Mouse (Mus musculus): Measurements from ENCODE around the gene Ddx54. TPM values are rescaled to one million over a fixed set of nuclear protein-coding genes. Genes with fewer than 3 reads are reported as not detected.

Gene Ddx54
- total RNA-seq, 2 experiments from 2014 or later = 36.9 to 43.1 TPM

DNA sequence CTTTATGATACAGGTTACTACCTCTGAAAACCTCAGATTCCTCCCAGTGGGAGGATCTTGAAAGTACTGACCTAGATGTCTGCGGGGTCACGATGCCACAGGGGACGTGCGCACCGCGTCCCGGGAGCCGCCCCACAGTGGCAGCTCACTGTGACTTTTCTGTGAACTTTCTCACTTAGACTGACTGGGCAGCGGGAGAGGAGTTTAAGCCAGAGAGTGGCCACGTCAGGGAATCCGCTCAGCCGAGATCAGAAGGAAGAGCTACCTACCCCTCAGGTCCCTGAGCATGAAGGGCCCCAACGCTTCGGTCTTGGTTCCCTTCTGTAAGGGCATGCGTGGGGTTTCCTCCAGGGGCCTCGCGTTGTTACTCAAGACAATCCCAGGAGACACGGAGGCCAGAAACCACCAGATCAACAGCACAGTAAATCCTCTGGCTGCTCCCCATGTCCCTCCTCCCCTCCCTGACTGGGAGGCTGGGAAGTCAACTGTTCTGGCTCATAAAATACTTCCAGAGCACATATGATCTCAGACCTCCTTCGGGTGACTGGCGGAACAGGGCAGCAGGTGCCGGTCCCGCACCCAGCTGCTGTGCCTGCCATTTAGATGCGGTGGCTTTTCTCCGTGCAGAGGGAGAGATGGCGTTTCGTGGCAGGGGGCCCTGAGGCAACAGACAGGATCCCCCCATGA is 33.2 kb upstream of the Ddx54 start:
- intact Hi-C loops (cut with DNase I) = no loop called here
- no peak for DNase-seq (ENCODE audit: low spot score in 2 of 2)

DNA sequence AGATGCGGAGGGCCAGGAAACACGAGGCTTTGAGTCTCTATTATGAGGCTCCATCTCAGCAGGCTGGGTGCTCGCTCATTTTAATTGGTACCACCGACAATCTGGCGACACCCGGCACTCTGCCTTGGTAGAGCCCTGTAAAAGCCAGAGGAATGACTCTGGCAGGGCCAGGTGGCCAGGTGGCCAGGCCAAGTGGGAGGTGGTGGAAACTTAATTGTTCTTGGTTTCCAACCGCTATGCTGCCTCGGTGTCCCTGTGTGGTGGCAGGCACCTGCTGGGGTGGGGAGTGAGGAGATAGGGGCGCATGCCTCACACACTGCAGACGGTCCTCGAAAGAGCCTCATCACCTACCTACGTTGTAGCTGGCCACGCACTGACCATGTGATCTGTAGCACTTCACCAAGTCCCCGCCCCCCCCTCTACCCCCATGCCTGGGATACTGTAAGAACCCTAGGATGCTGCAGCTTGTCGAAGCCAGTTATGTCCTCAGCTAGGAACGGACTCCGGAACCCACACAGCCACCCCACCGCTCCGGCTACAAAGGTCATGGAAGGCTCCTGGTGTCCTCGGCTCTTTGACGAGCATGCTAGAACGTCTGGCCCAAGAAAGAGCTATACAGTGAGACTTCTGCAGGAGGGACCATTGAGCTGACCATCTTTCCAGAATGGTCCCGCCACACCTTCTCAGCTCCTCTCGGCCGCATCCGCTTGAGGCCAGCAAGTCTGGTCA is 32.5 kb upstream of the Ddx54 start:
- no peak for DNase-seq (ENCODE audit: low spot score in 2 of 2)
- intact Hi-C loops (cut with DNase I) = no loop called here

- DNase-seq (ENCODE audit: low spot score in 2 of 2) = no peak
These were observed 30.5 kb upstream of the Ddx54 start for GRCm38 (mm10) chr5:120582002-120582401.

GRCm38 (mm10) chr5:120583511-120583910 is 29.0 kb upstream of the Ddx54 start:
- intact Hi-C loops (cut with DNase I) = no loop called here
- no peak for DNase-seq (ENCODE audit: low spot score in 2 of 2)

More at GRCm38 (mm10) chr5:120582002-120582401, 30.5 kb upstream of the Ddx54 start:
- intact Hi-C loops (cut with DNase I) = no loop called here

DNA sequence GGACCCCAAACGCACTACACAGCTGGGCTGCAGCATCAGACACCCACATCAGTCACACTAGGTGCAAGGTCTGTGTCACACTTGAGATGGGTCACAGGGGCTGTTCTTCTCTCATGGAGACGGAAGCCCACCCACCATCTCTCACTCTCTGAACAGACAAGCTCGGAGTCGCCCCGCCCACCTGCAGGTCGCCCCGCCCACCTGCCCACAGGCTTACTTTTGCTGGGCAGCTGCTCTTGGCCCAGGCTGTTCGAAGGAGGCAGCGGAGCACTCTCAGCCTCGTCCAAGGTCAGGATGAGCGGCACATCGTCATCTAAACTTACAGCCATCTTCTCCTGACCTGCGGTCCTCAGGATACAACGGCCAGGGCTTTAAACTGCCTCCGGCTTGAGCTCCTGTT is 27.6 kb upstream of the Ddx54 start:
- intact Hi-C loops (cut with DNase I) = loop anchor here (5.0 kb wide), 1 partner anchor 73 kb away; the partner anchor contains the start of gene Slc8b1
- DNase-seq (ENCODE audit: low spot score in 2 of 2) = no peak

- DNase-seq (ENCODE audit: low spot score in 2 of 2) = peak in 1 of 2 experiments; percentile 53
- intact Hi-C loops (cut with DNase I) = loop anchor here (5.0 kb wide), 1 partner anchor 75 kb away; the partner anchor contains the start of gene Slc8b1
These were observed 25.6 kb upstream of the Ddx54 start for GRCm38 (mm10) chr5:120586741-120587615.

DNA sequence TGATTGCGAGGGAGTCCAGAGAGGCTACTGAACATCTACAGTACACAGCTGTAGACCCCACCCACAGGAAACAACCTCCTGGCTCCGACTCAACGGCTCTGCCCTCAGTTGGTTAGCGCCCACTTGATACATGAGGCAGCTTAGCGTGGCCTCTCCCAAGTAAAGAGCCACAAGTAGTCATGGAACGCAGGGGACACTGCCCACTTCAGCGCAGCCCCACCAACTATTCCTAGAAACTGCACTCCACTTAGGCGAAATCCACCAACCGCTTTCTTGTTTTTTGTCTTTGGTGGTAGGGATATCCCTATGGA is 25.0 kb upstream of the Ddx54 start:
- DNase-seq (ENCODE audit: low spot score in 2 of 2) = no peak
- intact Hi-C loops (cut with DNase I) = loop anchor here (5.0 kb wide), 1 partner anchor 75 kb away; the partner anchor contains the start of gene Slc8b1

DNA sequence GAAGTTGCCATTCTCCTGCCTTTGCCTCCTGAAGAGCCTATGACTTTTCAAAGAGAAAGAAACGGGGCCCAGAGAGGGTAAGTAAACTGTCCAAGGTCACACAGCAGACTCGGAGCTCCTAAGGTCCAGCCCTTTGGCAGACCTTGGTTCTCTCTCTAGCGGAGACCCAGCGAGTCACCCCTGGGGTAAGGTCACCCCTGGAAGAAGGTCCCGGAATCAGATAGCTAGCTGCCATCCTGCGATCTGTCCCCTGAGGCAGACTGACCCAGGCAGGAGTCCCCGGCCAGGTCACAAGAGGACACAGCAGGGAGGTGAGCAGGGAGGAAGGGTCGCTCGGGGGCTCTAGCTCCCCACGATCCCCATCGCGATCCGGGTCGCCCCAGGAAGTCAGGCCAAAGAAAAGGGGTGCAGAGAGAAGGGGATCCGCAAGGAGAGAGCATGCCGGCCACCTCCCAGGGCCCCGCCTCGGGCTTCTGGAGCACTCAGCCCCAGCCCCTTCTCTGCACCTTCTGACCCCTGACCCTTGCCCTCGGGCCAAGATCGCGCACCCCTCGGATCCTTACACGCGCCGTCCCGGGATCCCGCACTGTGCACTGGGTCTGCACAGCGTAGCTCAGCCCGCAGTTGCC is 24.5 kb upstream of the Ddx54 start:
- DNase-seq (ENCODE audit: low spot score in 2 of 2) = no peak
- intact Hi-C loops (cut with DNase I) = loop anchor here (5.0 kb wide), 1 partner anchor 76 kb away; the partner anchor contains the start of gene Slc8b1

GRCm38 (mm10) chr5:120588569-120589094 is 23.9 kb upstream of the Ddx54 start, which contains the start of the genes Tpcn1 and Iqcd:
TSS of gene Tpcn1 (minus strand) at chr5:120588673.
TSS of gene Iqcd (plus strand) at chr5:120589016.
- intact Hi-C loops (cut with DNase I) = loop anchor here (5.0 kb wide), 1 partner anchor 76 kb away; the partner anchor contains the start of gene Slc8b1
- DNase-seq (ENCODE audit: low spot score in 2 of 2) = peak; percentile 98

GRCm38 (mm10) chr5:120590356-120591010 is 22.1 kb upstream of the Ddx54 start:
- DNase-seq (ENCODE audit: low spot score in 2 of 2) = no peak
- intact Hi-C loops (cut with DNase I) = no loop called here

- DNase-seq (ENCODE audit: low spot score in 2 of 2) = no peak
- intact Hi-C loops (cut with DNase I) = no loop called here
These were observed 20.4 kb upstream of the Ddx54 start for GRCm38 (mm10) chr5:120592141-120592540.

GRCm38 (mm10) chr5:120594485-120594884 is 18.1 kb upstream of the Ddx54 start:
- no peak for DNase-seq (ENCODE audit: low spot score in 2 of 2)
- intact Hi-C loops (cut with DNase I) = no loop called here

DNA sequence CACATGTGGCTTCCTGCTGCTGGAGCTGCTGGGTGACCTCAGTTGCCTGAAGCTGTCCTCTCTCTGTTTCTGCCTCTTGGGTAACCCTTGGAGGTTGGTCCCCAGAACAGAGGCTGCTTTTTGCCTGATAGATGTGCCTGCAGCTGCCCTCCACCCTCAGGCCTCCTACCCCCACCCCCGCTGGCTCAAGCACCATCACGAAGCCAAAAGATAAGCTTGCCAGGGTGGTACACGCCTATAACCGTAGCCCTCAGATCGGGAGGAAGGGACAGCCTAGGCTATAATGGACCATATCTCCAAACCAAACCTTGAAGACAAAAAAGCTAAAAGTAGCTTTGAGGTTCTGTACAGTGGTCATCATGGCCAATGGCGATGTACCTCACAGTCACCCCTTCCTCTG is 12.9 kb upstream of the Ddx54 start:
- intact Hi-C loops (cut with DNase I) = loop anchor here (10.0 kb wide), 1 partner anchor 455 kb away; no protein-coding TSS in a partner anchor
- no peak for DNase-seq (ENCODE audit: low spot score in 2 of 2)

DNA sequence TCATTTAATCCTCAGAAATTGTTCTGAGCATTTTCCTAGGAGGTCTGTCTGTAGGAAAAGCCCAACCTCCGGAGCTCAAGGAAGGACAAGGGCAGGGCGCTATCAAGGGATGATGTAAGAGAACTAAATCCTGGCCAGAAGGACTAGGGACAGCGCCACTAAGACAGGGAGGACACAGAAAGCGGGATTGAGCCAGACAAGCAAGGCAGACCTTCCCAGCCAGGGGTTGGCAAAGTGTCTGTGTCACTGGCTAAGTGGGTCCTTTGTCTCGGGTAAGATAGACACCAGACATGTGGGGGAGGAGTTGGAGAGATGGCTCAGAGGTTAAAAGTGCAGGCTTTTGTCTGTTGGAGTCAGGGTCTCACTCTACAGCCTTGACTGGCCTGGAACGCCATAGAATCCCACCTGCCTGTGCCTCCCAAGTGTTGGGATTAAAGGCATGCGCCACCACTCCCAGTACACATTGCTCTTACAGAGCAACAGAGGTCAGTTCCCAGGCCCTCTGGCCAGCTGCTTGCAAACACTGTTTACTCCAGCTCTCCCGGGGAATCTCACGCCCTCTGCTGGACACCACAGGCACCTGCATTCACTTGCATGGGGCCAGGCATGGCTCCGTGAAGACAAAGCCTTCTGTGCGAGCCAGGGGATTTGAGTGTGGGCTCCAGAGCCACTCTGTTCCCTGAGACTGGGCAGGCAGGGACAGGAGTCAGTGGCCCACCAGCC is 11.4 kb upstream of the Ddx54 start:
- intact Hi-C loops (cut with DNase I) = loop anchor here (10.0 kb wide), 1 partner anchor 456 kb away; no protein-coding TSS in a partner anchor
- no peak for DNase-seq (ENCODE audit: low spot score in 2 of 2)

GRCm38 (mm10) chr5:120602210-120602609 is 10.3 kb upstream of the Ddx54 start:
- no peak for DNase-seq (ENCODE audit: low spot score in 2 of 2)
- intact Hi-C loops (cut with DNase I) = loop anchor here (10.0 kb wide), 1 partner anchor 457 kb away; no protein-coding TSS in a partner anchor

DNA sequence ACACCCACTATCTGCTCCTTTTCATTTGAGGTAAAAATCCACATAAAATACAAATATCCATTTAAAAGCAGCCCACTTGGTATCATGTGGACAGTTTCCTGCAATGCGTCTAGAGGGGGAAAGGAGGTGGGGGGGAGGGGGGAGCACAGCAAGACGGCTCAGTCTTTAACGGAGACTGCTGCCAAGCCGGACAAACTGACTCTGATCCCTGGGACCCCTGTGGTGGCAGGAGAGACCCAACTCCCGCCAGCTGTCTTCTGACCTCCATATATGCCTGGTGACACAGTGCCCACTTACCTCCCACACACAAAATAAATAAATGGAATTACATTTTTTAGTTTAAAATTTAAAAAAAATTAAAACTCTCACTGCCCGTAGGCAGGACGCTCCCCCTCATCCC is 9.0 kb upstream of the Ddx54 start:
- DNase-seq (ENCODE audit: low spot score in 2 of 2) = no peak
- intact Hi-C loops (cut with DNase I) = loop anchor here (10.0 kb wide), 1 partner anchor 459 kb away; no protein-coding TSS in a partner anchor

DNA sequence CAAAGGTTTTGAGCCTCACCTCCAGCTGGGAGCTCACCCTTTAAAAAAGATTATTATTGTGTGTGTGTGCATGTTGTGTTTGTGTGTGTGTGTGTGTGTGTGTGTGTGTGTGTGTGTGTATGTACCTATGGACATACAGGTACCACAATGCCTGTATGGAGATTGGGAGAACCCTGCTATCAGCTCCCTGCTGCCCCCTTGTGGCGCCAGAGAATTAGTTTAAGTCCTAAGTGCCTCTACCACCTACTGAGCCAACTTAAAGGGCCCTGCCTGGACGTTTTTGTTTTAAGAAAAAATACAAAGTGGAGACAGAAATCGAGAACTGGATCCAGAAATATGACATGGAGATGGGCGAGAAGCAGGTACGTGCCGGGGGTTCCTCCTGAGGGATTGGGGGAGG is 7.7 kb upstream of the Ddx54 start:
- DNase-seq (ENCODE audit: low spot score in 2 of 2) = peak; percentile 69 to 80
- intact Hi-C loops (cut with DNase I) = loop anchor here (1.0 to 10.0 kb wide), 2 partner anchors 100 to 460 kb away; no protein-coding TSS in a partner anchor

DNA sequence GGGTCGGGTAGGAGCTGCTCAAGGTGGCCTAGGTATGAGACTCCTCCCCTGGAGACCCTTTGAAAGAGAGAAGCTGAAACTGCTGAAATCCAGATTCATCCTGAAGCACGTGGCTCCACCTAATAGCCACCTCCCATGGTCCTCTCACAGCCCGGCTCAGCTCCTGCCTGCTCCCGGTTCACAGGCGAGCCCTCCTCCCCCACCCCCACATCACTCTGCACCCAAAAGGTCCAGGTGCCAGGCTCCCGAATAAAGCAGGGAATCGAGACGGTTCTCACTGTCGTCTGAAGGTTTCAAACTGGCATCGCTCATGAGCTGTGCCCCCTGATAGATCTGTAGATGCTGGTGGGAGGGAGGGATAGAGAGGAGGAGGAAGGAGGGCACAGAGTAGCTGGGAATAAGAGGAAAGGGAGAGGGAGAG is 7.3 kb upstream of the Ddx54 start:
- intact Hi-C loops (cut with DNase I) = loop anchor here (1.0 to 10.0 kb wide), 2 partner anchors 100 to 460 kb away; no protein-coding TSS in a partner anchor
- DNase-seq (ENCODE audit: low spot score in 2 of 2) = no peak
